Mouse (Mus musculus) mouse embryonic stem cell (cell line): ENCODE measurements at regions not wholly inside any gene's neighbourhood (a gene's known extent, or its start where the extent isn't known, plus 50 kb on each side); places are given as distances from the start of the nearest gene placed in this dataset.

Experiments
- in situ Hi-C, 2 experiments: fragments of 300-500 bp; cut with MboI; formaldehyde crosslinking; loops; 1 replicate in 1 of 2; 3 replicates in 1 of 2; pipeline ENCODE4 v1.14.3; 2019 to 2020; ENCODE audit warnings: low sequenced_read_pairs in 2 of 2, low pct_unique_long_range_greater_than_20kb in 1 of 2, mixed read lengths in 1 of 2; ENCODE audit not compliant: unreplicated experiment in 1 of 2

DNA sequence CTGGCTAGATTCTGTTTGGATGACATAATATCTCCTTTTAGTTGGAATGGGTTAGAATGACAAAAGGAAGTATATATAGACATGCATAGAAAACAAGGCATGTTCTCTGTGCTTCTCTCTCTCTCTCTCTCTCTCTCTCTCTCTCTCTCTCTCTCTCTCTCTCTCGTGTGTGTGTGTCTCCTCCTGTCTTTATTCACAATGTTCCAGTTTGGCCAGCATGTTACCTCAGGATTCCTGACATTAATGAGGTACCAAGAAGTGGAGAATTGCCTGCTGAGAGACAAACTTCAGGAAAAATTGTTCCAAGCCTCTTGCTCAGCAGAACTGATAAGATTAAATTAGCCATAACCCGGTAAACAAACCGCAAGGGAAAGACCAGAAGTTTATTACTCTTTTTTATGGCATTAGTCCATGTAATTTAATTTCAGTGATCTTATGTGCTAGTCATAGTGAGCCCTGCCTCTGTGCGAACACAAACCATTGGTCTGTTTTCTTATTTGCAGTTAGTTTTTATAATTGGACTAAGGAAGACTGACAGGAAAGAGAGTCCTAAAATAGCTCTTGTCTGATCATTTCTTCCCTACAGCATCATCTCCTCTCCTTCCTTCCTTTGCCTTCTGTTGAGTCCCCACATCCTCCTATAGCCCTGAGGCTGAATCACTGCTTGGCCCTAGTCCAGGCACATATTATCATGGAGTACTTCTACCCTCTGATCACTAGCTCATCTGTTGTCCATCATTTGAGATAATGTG lies 323.5 kb upstream of the 1700056E22Rik start:
- in situ Hi-C loops = no loop called here

GRCm38 (mm10) chr1:184353832-184354449 lies 319.8 kb upstream of the 1700056E22Rik start:
- in situ Hi-C loops = no loop called here

- in situ Hi-C loops = no loop called here
These were observed 317.7 kb upstream of the 1700056E22Rik start for GRCm38 (mm10) chr1:184351760-184352159.

- in situ Hi-C loops = no loop called here
These were observed 310.7 kb upstream of the 1700056E22Rik start for GRCm38 (mm10) chr1:184344829-184345228.

- in situ Hi-C loops = no loop called here
These were observed 301.9 kb upstream of the 1700056E22Rik start for GRCm38 (mm10) chr1:184335952-184336351.

GRCm38 (mm10) chr1:184335281-184335680 lies 301.2 kb upstream of the 1700056E22Rik start:
- in situ Hi-C loops = no loop called here

- in situ Hi-C loops = no loop called here
These were observed 300.7 kb upstream of the 1700056E22Rik start for GRCm38 (mm10) chr1:184334818-184335217.

DNA sequence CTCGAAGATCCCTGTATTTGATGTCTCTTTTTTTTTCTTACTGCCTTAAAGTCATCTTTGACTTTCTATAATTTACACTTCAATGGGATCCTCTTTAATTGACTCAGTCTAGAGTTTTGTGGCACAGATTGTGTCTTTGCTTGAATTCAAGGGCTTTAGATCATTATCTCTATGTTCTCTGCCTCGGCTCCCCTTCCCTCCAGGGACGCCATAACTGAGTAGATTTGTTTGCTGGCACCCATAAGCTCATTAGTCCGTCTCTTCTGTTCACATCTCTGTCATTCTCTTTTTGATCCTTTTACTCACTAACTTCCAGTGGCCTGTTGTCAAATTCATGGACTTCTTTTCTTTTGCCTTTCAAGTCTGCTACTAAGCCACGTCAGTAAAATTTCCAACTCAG lies 299.0 kb upstream of the 1700056E22Rik start:
- in situ Hi-C loops = no loop called here

DNA sequence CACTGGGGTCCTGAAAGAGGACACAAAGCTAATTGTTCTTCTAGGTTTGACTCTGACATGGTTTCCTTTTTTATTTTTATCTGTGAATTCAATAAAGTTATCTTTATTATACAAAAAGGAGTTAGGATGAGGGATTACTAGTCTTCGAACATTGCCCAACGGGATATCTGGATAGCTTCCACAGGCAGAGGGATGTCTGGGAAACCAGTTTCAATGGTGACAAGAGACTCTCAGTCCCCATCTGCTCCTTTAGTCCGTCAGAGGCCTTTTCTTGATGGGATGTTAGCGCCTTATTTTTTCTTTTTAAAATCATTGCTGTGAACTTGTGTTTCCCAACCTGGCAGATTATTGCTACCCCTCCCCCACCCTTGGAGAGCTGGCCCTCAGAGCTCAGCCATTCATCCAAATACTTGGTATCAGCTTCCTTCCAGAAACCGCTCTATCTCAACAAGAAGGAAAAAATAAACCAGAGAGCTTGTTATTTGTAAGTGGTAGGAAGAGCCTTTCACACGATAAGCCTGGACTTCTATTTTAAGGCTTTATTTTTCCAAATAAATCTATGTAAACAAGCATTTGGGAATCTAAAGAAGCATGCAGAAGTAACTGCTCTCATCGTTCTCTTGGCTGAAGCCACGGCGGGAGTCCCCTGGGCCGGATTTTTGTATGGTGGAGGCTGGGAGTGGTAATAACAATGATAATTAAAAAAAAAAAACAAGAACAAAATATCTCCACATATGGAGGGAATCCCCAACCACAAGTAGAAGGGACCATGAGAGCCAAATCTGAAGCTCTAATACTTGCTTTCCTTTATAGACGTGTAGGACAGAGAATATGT lies 296.6 kb upstream of the 1700056E22Rik start:
- in situ Hi-C loops = no loop called here

DNA sequence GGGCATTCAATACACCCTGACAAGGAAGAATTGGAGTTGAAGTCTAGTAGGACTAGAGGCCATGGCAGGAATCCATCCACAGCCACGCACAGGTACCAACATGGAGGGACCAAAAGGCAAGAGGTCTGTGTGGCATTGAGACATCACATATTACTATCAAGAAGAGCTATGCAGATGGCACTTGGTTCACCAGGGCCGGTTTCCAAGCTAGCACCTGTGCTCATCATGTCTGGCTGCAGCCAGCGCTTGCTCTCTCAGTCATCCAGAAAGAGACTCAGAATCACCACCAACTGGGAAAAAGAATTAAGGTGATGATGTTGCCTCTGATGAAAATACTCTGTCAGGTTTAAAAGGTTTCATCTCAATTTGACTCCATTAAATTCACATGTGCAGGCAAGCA lies 292.1 kb upstream of the 1700056E22Rik start:
- in situ Hi-C loops = no loop called here

- in situ Hi-C loops = no loop called here
These were observed 290.1 kb upstream of the 1700056E22Rik start for GRCm38 (mm10) chr1:184324234-184324633.

DNA sequence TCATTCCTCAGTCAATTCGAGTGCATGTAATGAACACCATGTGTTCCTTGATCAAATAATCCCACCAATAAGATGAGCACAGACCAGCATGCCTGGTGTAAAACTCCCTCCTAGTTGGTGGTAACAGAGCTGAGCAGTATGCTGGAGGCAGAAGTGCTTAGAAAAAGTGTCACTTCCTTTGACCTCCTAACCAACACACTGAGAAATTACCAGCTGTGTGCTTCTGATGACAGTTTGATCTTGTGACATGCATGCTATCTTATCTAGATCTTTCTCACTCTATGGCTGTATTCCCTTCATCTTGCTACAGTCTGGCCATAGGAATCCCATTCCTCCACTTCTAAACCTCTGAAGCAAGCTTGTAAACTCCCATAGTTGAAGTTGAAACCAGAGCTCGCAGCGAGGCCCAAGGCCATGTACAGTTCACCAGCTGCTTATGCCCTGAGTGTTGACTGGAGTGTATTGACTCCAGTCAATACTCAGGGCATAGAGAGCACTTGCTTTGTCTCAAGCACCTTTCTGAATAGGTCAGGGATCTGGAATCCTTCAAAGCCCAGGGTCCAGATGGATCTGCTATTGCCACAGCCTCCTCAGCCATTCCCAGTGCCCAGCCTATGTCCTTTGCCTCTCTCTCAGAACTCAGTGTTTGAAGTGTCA lies 286.5 kb upstream of the 1700056E22Rik start:
- in situ Hi-C loops = no loop called here

DNA sequence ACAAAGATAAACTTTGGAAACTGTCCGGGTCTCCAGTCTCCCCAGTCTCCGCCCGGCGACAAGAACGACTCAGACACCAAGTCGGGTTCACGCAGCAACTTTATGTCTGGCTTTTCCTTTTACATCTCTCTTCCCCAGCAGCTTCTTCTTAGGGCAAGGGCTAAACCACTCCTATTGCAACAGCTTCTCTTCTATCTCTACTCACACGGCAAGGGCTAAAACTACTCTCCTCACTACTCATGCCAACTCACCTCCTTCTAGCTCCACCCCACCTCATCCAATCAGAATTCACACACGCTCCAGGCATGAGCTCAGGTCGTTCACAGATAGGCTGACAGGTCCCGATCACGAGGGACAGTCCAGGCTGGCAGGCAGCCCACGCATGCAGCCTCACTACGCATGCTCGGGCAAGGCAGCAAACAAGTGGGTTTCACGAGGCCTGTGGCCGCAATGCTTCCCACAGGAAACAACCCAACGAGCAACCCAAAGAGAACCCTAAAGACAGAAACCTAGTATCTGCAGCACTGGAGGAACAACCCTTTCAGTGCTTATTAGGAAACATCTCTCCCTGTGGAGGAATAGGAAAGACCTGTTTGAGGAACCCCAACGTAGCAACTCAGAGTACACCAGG lies 276.2 kb upstream of the 1700056E22Rik start:
- in situ Hi-C loops = no loop called here

- in situ Hi-C loops = no loop called here
These were observed 270.7 kb upstream of the 1700056E22Rik start for GRCm38 (mm10) chr1:184304813-184305212.

DNA sequence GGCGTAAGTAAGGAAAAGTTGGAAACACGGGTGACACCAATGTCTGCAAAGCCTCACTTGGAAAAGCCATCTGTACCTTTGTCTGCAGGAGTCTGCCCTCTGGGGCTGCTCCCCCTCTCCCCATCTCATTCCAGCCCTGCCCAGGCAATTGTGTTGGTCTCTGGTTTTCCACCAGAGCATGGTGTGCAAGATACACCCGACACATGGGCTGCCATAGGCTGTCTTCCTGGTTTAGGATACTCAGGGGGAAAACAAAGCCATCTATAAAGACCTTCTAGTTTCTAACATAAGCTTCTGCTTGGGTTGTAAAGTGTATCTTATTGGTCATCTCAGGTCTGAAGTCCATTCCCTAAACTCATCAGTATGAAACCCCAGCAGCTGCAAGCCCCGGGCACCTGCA lies 270.1 kb upstream of the 1700056E22Rik start:
- in situ Hi-C loops = no loop called here

- in situ Hi-C loops = no loop called here
These were observed 264.6 kb upstream of the 1700056E22Rik start for GRCm38 (mm10) chr1:184298701-184299100.

DNA sequence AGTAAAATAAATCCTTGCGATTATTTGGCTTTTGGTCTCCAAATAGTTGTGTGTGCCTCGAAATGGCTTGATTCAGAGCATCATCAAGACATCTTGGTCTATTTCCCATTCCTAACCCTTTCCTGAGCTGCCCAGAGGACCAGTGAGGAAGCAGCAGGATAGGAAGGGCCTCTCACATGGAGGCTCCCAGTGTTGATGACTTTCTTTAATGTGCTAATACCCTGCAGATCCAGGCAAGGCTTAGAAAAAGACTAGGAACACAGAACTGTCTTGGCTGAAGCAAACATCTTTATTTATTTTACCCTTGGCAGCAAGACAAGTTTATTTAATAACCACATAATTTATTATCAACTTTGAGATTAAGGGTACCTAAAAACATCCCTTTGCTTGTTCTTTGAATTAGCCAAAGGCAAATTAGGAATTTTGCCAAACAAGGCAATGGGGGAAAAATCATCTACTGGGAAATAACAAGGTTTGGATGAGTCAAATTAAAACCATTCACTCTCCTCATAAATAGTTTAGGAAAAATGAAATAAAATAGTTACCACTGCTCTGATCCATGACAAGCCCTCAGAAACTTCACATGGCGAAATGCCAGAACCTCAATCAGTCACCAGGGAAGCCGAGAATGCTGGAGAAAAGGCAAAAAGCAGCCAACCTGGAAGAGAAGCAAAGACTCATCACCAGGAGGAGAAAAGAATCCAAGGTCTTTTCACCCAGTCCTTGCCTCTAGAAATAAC lies 263.1 kb upstream of the 1700056E22Rik start:
- in situ Hi-C loops = no loop called here

GRCm38 (mm10) chr1:184291129-184291528 lies 257.0 kb upstream of the 1700056E22Rik start:
- in situ Hi-C loops = no loop called here
